ENCODE assay signal across 10 mouse cellular contexts in the genomic region with DNA sequence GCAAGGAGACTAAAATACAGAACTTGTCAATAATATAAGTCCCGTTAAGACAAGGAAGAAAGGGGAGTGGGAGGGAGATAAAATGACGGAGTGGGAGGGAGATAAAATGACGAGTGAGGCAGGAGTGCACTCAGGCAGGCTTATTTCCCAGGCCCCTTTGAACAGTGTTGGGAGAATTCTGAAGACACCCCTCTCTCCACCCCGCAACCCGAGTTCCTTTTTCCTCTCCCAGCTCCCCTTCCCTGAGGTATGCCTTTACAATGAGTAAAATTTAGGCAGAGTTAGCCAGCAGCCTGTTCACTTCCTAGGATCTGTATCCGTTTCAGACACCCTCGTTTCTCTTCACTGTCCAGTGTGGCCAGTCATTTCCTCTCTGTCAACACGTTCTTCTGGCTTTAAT.
A peak's percentile ranks its signal among the peaks of the same experiment; 100 is the strongest.
DNase-seq lines count a peak whose midpoint lies in the region; ATAC-seq lines count a peak whose summit lies in the region.
"Had no signal": no experiment of that assay in that cellular context is flagged by ENCODE, and none has a peak within 500 bp of the region (broad histone marks: within the 10 kb centered on the region; RNA-seq: fewer than 3 reads in every experiment).

No protein-coding gene starts in this region.

- no peak overlapping the region for H3K9ac ChIP-seq in intestine, embryonic 14.5 days (ENCODE audit: low read length)
- no peak overlapping the region for H3K9ac ChIP-seq in intestine, embryonic 15.5 days
- H3K9ac ChIP-seq in embryonic facial prominence, embryonic 13.5 days, result no peak overlapping the region
- no peak overlapping the region for H3K9ac ChIP-seq in forebrain, embryonic 16.5 days (replicated peaks; ENCODE audit: low read depth, low read length)
- H3K9ac ChIP-seq in midbrain, embryonic 11.5 days (ENCODE audit: low read length), result no peak overlapping the region
- H3K9ac ChIP-seq: liver, embryonic 13.5 days had no signal

- no peak for ATAC-seq in intestine, embryonic 14.5 days (replicated peaks; ENCODE audit: low FRiP score, low TSS enrichment, low read depth)
- ATAC-seq in intestine, embryonic 15.5 days, result no peak
- no peak for ATAC-seq in embryonic facial prominence, embryonic 13.5 days (ENCODE audit: insufficient number of reproducible peaks, insufficient read depth, low FRiP score, low TSS enrichment, low read depth)
- peak; percentile 31; the same call in 1 of the 2 replicates for ATAC-seq in forebrain, embryonic 16.5 days
- ATAC-seq in midbrain, embryonic 11.5 days (ENCODE audit: low FRiP score), result no peak

- H3K36me3 ChIP-seq in intestine, embryonic 14.5 days (ENCODE audit: control insufficient read depth, insufficient read depth, low read length), result no peaks in the 10 kb centered on the region
- H3K36me3 ChIP-seq in intestine, embryonic 15.5 days, result no peaks in the 10 kb centered on the region
- no peaks in the 10 kb centered on the region for H3K36me3 ChIP-seq in embryonic facial prominence, embryonic 13.5 days
- no peaks in the 10 kb centered on the region for H3K36me3 ChIP-seq in forebrain, embryonic 16.5 days (ENCODE audit: control insufficient read depth, insufficient read depth)
- no peaks in the 10 kb centered on the region for H3K36me3 ChIP-seq in midbrain, embryonic 11.5 days (ENCODE audit: control insufficient read depth, insufficient read depth, low read length)
- H3K36me3 ChIP-seq: liver, embryonic 13.5 days had no signal

- no peaks in the 10 kb centered on the region for H3K9me3 ChIP-seq in intestine, embryonic 14.5 days (ENCODE audit: control insufficient read depth, low read length)
- no peaks in the 10 kb centered on the region for H3K9me3 ChIP-seq in intestine, embryonic 15.5 days
- H3K9me3 ChIP-seq in embryonic facial prominence, embryonic 13.5 days, result no peaks in the 10 kb centered on the region
- H3K9me3 ChIP-seq in forebrain, embryonic 16.5 days (ENCODE audit: control insufficient read depth, low read length), result no peaks in the 10 kb centered on the region
- no peaks in the 10 kb centered on the region for H3K9me3 ChIP-seq in midbrain, embryonic 11.5 days (ENCODE audit: control insufficient read depth, low read length)
- H3K9me3 ChIP-seq: liver, embryonic 13.5 days had no signal

- no peak overlapping the region for H3K4me3 ChIP-seq in intestine, embryonic 14.5 days (ENCODE audit: low read depth, low read length)
- no peak overlapping the region for H3K4me3 ChIP-seq in intestine, embryonic 15.5 days (replicated peaks)
- H3K4me3 ChIP-seq in embryonic facial prominence, embryonic 13.5 days, result 0 out of 2 replicates have a peak overlapping the region, but pooled peaks have one; percentile 22
- no peak overlapping the region for H3K4me3 ChIP-seq in forebrain, embryonic 16.5 days (replicated peaks; ENCODE audit: low read length)
- H3K4me3 ChIP-seq in midbrain, embryonic 11.5 days (ENCODE audit: low read depth, low read length), result no peak overlapping the region
- H3K4me3 ChIP-seq: liver, embryonic 13.5 days; myocyte had no signal

- H3K27ac ChIP-seq in intestine, embryonic 14.5 days (ENCODE audit: low read depth), result no peak overlapping the region
- H3K27ac ChIP-seq in intestine, embryonic 15.5 days, result no peak overlapping the region
- no peak overlapping the region for H3K27ac ChIP-seq in embryonic facial prominence, embryonic 13.5 days
- H3K27ac ChIP-seq in forebrain, embryonic 16.5 days (ENCODE audit: low read length), result no peak overlapping the region
- H3K27ac ChIP-seq in midbrain, embryonic 11.5 days (ENCODE audit: low read depth, low read length), result no peak overlapping the region
- H3K27ac ChIP-seq: liver, embryonic 13.5 days had no signal

- no peak for DNase-seq in intestine, embryonic 14.5 days (ENCODE audit: low spot score)
- peak; percentile 88 for DNase-seq in midbrain, embryonic 11.5 days (ENCODE audit: low spot score, missing footprints)
- DNase-seq in cerebellum, adult 9-10 months, result no peak
- no peak for DNase-seq in layer of hippocampus, adult 8-10 months (ENCODE audit: low spot score in 2 of 2)
- no peak for DNase-seq in thymus, postnatal 4 days
- DNase-seq: liver, embryonic 13.5 days had no signal

- 21% methylated on average over 8 of the region's 8 CpGs for WGBS in intestine, embryonic 14.5 days
- 19% methylated on average over 8 of the region's 8 CpGs for WGBS in intestine, embryonic 15.5 days
- 11% methylated on average over 8 of the region's 8 CpGs for WGBS in embryonic facial prominence, embryonic 13.5 days
- WGBS in forebrain, embryonic 16.5 days, result 10% methylated on average over 8 of the region's 8 CpGs
- 17% methylated on average over 8 of the region's 8 CpGs for WGBS in midbrain, embryonic 11.5 days

- no peaks in the 10 kb centered on the region; the same call in 1 of the 2 replicates for H3K4me1 ChIP-seq in intestine, embryonic 14.5 days (replicated peaks; ENCODE audit: control insufficient read depth, insufficient read depth, low read length)
- H3K4me1 ChIP-seq in intestine, embryonic 15.5 days (replicated peaks), result no peaks in the 10 kb centered on the region
- H3K4me1 ChIP-seq in embryonic facial prominence, embryonic 13.5 days, result peaks cover 7% of the 10 kb centered on the region; the same call in 1 of the 2 replicates
- peaks cover 19% of the 10 kb centered on the region for H3K4me1 ChIP-seq in forebrain, embryonic 16.5 days (replicated peaks; ENCODE audit: control insufficient read depth, insufficient read depth, low read length)
- peaks cover 4% of the 10 kb centered on the region for H3K4me1 ChIP-seq in midbrain, embryonic 11.5 days (ENCODE audit: control insufficient read depth, insufficient read depth, low read length)
- H3K4me1 ChIP-seq: liver, embryonic 13.5 days had no signal

- peak overlapping the region; percentile 50 for H3K4me2 ChIP-seq in intestine, embryonic 14.5 days (ENCODE audit: low read length)
- H3K4me2 ChIP-seq in intestine, embryonic 15.5 days (replicated peaks), result no peak overlapping the region; the same call in 1 of the 2 replicates
- H3K4me2 ChIP-seq in embryonic facial prominence, embryonic 13.5 days, result peak overlapping the region; percentile 60
- H3K4me2 ChIP-seq in forebrain, embryonic 16.5 days (ENCODE audit: low read length), result peak overlapping the region; percentile 60
- H3K4me2 ChIP-seq in midbrain, embryonic 11.5 days, result peak overlapping the region; percentile 43
- H3K4me2 ChIP-seq: liver, embryonic 13.5 days had no signal

- H3K27me3 ChIP-seq in intestine, embryonic 14.5 days (replicated peaks; ENCODE audit: control insufficient read depth, insufficient read depth, low read length), result peaks cover 24% of the 10 kb centered on the region
- peaks cover 2% of the 10 kb centered on the region; the same call in 1 of the 2 replicates for H3K27me3 ChIP-seq in intestine, embryonic 15.5 days (replicated peaks)
- H3K27me3 ChIP-seq in embryonic facial prominence, embryonic 13.5 days, result peaks cover 41% of the 10 kb centered on the region
- H3K27me3 ChIP-seq in forebrain, embryonic 16.5 days (replicated peaks; ENCODE audit: control insufficient read depth, insufficient read depth, low read length), result no peaks in the 10 kb centered on the region
- H3K27me3 ChIP-seq in midbrain, embryonic 11.5 days (ENCODE audit: control insufficient read depth, insufficient read depth, low read length), result peaks cover 4% of the 10 kb centered on the region; the same call in 1 of the 2 replicates
